Mouse (Mus musculus) intestine, embryonic 16.5 days (tissue): ENCODE measurements around the gene Afm. TPM values are rescaled to one million over a fixed set of nuclear protein-coding genes. Genes with fewer than 3 reads are reported as not detected.

Experiments used
- ATAC-seq: fragments of 200-750 bp; cut with Nextera tagmentation; 2 replicates; pipeline ENCODE4 v1.8.0; 2017; ENCODE audit warnings: moderate TSS enrichment, moderate library complexity
- H3K27ac ChIP-seq: fragments of 300-500 bp; sonication (generic); 2 replicates; pipeline ENCODE4 v1.5.1; 2014; ENCODE audit warnings: mild to moderate bottlenecking, low read length
- H3K27me3 ChIP-seq: fragments of 300-500 bp; sonication (generic); replicated peaks from 2 replicates; pipeline ENCODE4 v1.6.1; 2014; ENCODE audit warnings: low read length, control low read depth, mixed read lengths; ENCODE audit not compliant: control insufficient read depth, insufficient read depth
- H3K36me3 ChIP-seq: fragments of 300-500 bp; sonication (generic); 2 replicates; pipeline ENCODE4 v1.6.1; 2014; ENCODE audit warnings: low read length, control low read depth; ENCODE audit not compliant: control insufficient read depth, insufficient read depth
- H3K4me1 ChIP-seq: fragments of 300-500 bp; sonication (generic); 2 replicates; pipeline ENCODE4 v1.6.1; 2014; ENCODE audit warnings: low read length, control low read depth, mixed read lengths; ENCODE audit not compliant: control insufficient read depth, insufficient read depth
- H3K4me2 ChIP-seq: fragments of 300-500 bp; sonication (generic); 2 replicates; pipeline ENCODE4 v1.6.1; 2014; ENCODE audit warnings: low read depth, low read length, control low read depth
- H3K4me3 ChIP-seq: fragments of 300-500 bp; sonication (generic); 2 replicates; pipeline ENCODE4 v1.5.1; 2014; ENCODE audit warnings: mild to moderate bottlenecking, low read length
- H3K9ac ChIP-seq: fragments of 300-500 bp; sonication (generic); 2 replicates; pipeline ENCODE4 v1.6.1; 2014; ENCODE audit warnings: low read depth, low read length
- H3K9me3 ChIP-seq: fragments of 300-500 bp; sonication (generic); 2 replicates; pipeline ENCODE4 v1.6.1; 2016; ENCODE audit warnings: low read length, control low read depth; ENCODE audit not compliant: control insufficient read depth
- WGBS: fragments of 180-500 bp; shearing (Covaris S2); extraction: QIAGEN DNeasy Blood & Tissue Kit; methylation state at CpG from one replicate; pipeline ENCODE4 v1.1.7; 2014; 5-methylcytosine and 5-hydroxymethylcytosine counted together
- polyA plus RNA-seq: library from polyadenylated mRNA; unstranded; fragments of >200 nt; fragmentation: Nextera tagmentation; extraction: Ambion mirVana; gene quantifications from 2 replicates; pipeline ENCODE4 v1.2.1, GENCODE M21; 2015

Gene Afm
- polyA plus RNA-seq = 11.9 and 13.5 TPM in 2 replicates

DNA sequence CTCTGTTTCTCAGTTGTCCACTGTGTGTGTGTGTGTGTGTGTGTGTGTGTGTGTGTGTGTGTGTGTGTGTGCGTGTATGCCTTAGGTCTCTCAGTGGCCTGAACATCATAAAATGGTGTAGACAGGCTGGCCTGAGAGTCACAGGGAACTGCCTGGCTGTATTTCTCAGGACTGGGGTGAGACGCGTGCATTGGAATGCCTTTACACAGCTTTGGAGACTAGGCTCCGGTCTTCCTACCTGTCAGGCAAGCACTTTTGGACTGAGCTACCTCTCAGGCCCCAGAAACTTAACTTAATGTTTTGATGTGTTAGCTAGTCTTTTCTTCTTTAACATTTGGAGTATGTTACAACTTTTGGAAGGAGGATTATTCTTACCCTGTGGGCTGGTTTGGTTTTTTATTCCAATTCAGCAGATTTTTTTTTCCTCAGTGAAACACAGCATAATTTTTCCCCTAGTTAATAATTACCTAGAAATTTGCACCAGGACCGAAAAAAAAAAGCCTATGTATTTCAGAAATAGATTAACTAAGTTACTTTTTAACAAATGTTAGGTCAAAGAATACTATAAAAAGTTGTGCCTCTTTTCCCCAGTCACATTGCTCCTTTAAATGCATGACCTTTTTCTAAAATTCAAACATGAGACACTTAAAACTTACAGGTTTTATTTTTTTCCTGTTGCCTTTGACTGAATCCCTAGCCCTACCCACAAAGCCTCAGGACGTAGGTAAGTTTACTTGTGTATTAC, at the start of gene Afm:
Gene Afm (plus strand): TSS at position 577 of the 745 bp plus-strand sequence.
- Histone ChIP-seq H3K9ac (no peak within 1 kb of the TSS), H3K4me3 (peak within 1 kb of the TSS; percentile 16; the same call in 1 of the 2 replicates), H3K4me2 (peak within 1 kb of the TSS; percentile 32), H3K27ac (peak within 1 kb of the TSS; percentile 84), H3K36me3 (no peaks in the 10 kb centered on the region), H3K9me3 (no peaks in the 10 kb centered on the region), H3K27me3 (no peaks in the 10 kb centered on the region), H3K4me1 (no peaks in the 10 kb centered on the region)
- ATAC-seq = peak; percentile 91
- 46% methylated on average over 6 of the region's 6 CpGs for WGBS

DNA sequence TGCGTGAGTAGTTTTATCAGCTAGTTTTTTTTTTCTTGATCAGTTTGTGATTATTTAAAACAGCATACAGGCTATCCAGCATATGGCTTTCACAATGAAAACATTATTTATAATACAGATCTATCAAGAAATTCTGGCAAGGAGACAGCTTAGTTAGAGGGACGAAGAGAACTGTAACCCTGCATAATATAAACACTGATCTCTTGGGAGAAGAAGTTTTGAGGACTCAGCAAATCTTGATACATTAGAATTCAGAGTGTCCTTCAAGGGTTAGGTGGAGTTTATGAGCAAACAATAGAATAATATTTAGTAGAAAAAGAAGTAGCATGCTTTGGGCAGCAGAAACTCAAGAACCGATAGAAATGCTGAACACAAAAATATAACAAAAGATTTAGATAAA, 47.9 kb upstream of the Afm start:
- Histone ChIP-seq H3K27ac (no peak overlapping the region), H3K4me2 (no peak overlapping the region), H3K9ac (no peak overlapping the region), H3K36me3 (no peaks in the 10 kb centered on the region), H3K27me3 (no peaks in the 10 kb centered on the region), H3K4me1 (no peaks in the 10 kb centered on the region), H3K9me3 (no peaks in the 10 kb centered on the region), H3K4me3 (no peak overlapping the region)
- ATAC-seq = no peak
- 77% methylated on average over 3 of the region's 3 CpGs for WGBS

DNA sequence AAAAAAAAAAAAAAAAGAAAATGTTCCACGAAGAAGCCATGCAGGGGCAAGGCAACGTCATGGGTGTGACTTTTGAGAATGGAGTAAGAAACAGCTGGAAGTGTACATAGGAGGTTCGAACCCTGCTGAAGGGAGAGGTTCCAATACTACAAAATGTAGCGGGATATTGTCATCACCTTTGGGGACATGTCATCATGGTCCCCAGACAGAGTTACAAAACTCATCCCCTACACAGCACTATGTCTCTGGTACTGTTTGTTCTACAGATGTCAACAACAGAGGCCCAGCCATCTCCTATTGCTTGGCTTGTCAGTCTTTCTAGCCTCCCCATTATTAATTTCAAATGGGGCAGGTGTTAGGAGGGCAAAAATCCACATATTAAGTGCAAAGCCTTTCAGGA, 44.8 kb upstream of the Afm start:
- no peak for ATAC-seq
- Histone ChIP-seq H3K27ac (no peak overlapping the region), H3K36me3 (no peaks in the 10 kb centered on the region), H3K4me1 (no peaks in the 10 kb centered on the region), H3K4me3 (no peak overlapping the region), H3K4me2 (no peak overlapping the region), H3K9me3 (no peaks in the 10 kb centered on the region), H3K27me3 (no peaks in the 10 kb centered on the region), H3K9ac (no peak overlapping the region)
- WGBS = 89% methylated on average over 4 of the region's 4 CpGs

DNA sequence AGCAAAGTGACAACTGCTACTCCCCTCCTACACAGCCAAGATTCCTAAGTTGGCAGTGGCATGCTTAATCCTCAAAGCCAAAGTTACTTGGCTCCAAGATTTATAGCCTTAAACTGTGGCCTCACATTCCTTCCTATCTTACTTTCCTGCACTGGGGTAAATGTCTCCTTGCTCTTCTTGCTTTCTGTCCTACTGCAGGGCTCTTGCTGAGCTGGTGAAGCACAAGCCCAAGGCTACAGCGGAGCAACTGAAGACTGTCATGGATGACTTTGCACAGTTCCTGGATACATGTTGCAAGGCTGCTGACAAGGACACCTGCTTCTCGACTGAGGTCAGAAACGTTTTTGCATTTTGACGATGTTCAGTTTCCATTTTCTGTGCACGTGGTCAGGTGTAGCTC, 44.4 kb upstream of the Afm start:
- 78% methylated on average over 5 of the region's 5 CpGs for WGBS
- Histone ChIP-seq H3K9ac (no peak overlapping the region), H3K27me3 (no peaks in the 10 kb centered on the region), H3K4me1 (no peaks in the 10 kb centered on the region), H3K4me2 (no peak overlapping the region), H3K9me3 (no peaks in the 10 kb centered on the region), H3K27ac (no peak overlapping the region), H3K36me3 (no peaks in the 10 kb centered on the region), H3K4me3 (no peak overlapping the region)
- no peak for ATAC-seq

DNA sequence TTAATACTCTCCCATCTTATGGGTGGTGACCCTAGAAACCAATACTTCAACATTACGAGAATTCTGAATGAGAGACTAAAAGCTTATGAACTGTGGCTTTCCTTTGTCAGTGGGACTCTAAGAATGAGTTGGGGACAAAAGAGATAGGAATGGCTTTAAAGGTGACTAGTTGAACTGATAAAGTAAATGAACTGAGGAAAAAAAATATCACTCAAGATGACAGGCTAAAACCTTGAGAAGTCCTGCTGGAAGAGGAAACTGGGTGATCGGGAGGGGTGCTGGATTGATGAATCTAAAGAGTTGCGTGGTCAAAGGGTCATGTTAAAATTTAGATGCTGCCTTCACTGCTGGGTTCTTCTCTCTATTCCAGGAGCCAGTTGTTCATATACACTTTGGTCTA, 42.0 kb upstream of the Afm start:
- no peak overlapping the region for H3K4me3 ChIP-seq
- WGBS = 87% methylated on average over 3 of the region's 3 CpGs

DNA sequence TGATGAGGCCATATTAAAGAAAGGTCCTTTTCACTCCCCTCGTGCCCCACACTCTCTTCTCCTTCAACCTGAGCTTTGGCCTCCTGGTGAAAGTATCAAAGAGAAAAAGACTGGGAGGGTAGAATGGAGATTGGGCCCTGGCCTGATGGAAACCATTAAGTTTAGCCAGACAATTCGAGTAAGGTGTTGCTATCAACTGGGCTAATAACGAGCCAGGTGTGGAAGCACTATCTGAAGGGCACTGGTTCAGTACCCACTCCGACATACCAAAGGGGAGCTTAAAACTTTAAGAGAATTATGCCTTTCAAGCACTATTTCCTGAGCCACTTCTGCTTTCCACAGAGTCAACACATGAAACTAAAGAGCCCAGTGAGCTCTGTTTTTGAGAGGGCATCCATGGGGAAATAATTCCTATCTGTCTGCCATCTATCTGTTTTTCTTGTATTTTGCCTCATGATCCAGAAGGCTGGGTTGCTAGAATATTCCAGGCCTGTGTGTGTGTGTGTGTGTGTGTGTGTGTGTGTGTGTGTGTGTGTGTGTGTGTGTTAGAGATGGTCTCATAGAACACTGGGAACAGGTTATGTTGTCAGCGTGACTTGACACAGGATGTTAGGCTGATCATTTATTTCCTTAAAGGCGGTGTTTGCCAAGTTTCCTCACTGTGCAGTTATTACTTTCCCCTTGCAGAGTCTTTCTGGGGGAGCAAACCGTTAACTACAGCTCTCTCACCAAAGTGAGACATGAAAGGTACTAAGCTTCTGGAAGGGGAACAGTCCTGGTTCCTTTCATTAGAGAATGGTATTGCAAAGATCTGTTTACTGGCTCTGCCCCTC, 41.2 kb upstream of the Afm start:
- Histone ChIP-seq H3K4me3 (no peak overlapping the region), H3K4me1 (no peaks in the 10 kb centered on the region), H3K27ac (no peak overlapping the region), H3K36me3 (no peaks in the 10 kb centered on the region), H3K9me3 (no peaks in the 10 kb centered on the region), H3K9ac (no peak overlapping the region), H3K4me2 (no peak overlapping the region), H3K27me3 (no peaks in the 10 kb centered on the region)
- 71% methylated on average over 7 of the region's 7 CpGs for WGBS
- ATAC-seq = no peak

More for the DNA sequence above, 42.0 kb upstream of the Afm start:
- no peak overlapping the region for H3K4me2 ChIP-seq
- no peaks in the 10 kb centered on the region for H3K4me1 ChIP-seq
- ATAC-seq = no peak
- H3K27me3 ChIP-seq = no peaks in the 10 kb centered on the region
- no peak overlapping the region for H3K9ac ChIP-seq
- H3K36me3 ChIP-seq = no peaks in the 10 kb centered on the region
- H3K27ac ChIP-seq = no peak overlapping the region
- no peaks in the 10 kb centered on the region for H3K9me3 ChIP-seq

DNA sequence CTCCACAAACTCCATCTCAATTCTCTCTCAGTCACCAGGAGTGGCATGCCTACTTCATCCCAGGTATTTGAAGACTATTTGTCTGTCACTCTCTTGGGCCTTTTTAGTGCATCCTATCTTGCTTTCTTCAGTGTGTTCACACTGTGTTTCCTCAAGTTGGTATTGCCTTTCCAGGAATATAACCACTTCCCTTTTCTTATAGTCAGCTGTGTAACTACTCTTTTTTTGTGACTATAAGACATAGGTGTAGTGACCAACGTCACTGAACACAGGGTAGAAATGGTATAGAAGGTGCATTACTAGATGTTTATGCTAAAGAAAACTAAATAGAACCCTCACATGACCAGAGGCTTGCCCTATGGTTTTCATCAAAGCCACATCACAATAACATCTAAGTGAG, 39.8 kb upstream of the Afm start:
- no peak for ATAC-seq
- Histone ChIP-seq H3K9me3 (no peaks in the 10 kb centered on the region), H3K4me2 (no peak overlapping the region), H3K36me3 (no peaks in the 10 kb centered on the region), H3K4me1 (no peaks in the 10 kb centered on the region), H3K4me3 (no peak overlapping the region), H3K9ac (no peak overlapping the region), H3K27ac (no peak overlapping the region), H3K27me3 (no peaks in the 10 kb centered on the region)
- WGBS = 92% methylated on average over 1 of the region's 1 CpGs

DNA sequence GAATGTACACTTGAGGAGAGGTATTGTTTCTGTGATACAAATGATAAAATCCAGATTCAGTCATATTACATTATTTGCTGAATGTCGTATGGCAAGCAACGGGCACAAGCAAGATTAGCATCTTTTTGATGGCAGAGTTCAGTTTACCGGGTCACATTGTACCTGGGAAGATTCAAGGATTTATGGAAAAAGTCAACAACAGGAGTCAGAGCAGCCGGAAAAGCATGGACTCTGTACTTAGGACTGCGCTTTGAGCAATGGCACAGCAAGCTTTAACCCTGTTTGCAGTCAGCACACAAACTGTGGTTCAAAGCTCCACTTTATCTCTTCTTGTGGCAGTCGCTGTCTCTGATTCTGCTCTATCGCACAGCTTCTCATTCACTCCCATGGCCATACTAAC, 33.1 kb upstream of the Afm start:
- Histone ChIP-seq H3K27me3 (no peaks in the 10 kb centered on the region), H3K9me3 (no peaks in the 10 kb centered on the region), H3K27ac (no peak overlapping the region), H3K4me3 (no peak overlapping the region), H3K9ac (no peak overlapping the region), H3K36me3 (no peaks in the 10 kb centered on the region), H3K4me2 (no peak overlapping the region), H3K4me1 (no peaks in the 10 kb centered on the region)
- whole genome bisulfite sequencing = 55% methylated on average over 7 of the region's 7 CpGs
- peak; percentile 63; the same call in 1 of the 2 replicates for ATAC-seq

DNA sequence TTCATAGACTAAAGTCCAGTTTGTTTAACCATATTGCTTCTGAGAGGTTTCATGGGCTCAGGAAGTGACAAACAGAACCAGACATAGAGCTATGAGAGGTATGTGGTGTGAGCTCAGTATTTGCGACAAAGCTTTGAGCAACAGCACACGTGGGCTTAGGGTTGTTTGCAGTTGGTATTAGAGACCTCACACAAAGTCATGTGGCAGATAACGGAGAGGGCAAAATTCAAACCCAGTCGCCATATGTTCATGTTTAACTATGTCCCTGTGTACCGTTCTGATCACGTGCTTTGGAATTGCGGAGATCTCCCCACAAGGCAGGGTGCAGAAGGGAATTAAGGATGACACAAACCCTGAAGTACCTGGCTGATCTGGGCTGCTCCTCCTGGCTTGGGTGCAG, 30.4 kb upstream of the Afm start:
- H3K9me3 ChIP-seq = no peaks in the 10 kb centered on the region
- H3K4me1 ChIP-seq = no peaks in the 10 kb centered on the region
- ATAC-seq = peak; percentile 86
- no peak overlapping the region for H3K9ac ChIP-seq
- no peak overlapping the region for H3K4me3 ChIP-seq
- H3K27me3 ChIP-seq = no peaks in the 10 kb centered on the region
- H3K36me3 ChIP-seq = no peaks in the 10 kb centered on the region
- H3K27ac ChIP-seq = no peak overlapping the region
- WGBS = 50% methylated on average over 7 of the region's 7 CpGs
- no peak overlapping the region for H3K4me2 ChIP-seq
